Mouse (Mus musculus) G1E (cell line): ENCODE measurements around the gene Rdx.

Experiments used
- CTCF ChIP-seq: IDR thresholded peaks from 2 replicates; pipeline ENCODE4 v1.5.1; 2012; ENCODE audit warnings: low read depth, low read length, inconsistent platforms, mixed read lengths
- GATA1 ChIP-seq: IDR thresholded peaks from 2 replicates; pipeline ENCODE4 v1.6.1; 2012; ENCODE audit warnings: borderline replicate concordance, low read length, inconsistent platforms, mixed read lengths
- GATA2 ChIP-seq: IDR thresholded peaks from 2 replicates; pipeline ENCODE4 v1.6.1; 2012; ENCODE audit warnings: low read depth, low read length, inconsistent platforms, borderline replicate concordance
- POLR2AphosphoS5 ChIP-seq: IDR thresholded peaks from 2 replicates; pipeline ENCODE4 v1.6.1; 2012; ENCODE audit warnings: low read depth, low read length, inconsistent platforms; ENCODE audit not compliant: insufficient replicate concordance

- TF ChIP-seq CTCF (no peak), GATA2 (no peak), GATA1 (no peak), POLR2AphosphoS5 (no peak)
Observed at GRCm38 (mm10) chr9:52110738-52111137, 63.8 kb downstream of the Rdx start.
